Mouse (Mus musculus) kidney, postnatal 10 days (tissue): ENCODE data around the gene 0610010K14Rik.

Source experiments
- DNase-seq: peaks from one replicate; pipeline ENCODE4 v3.0.0; 2021; ENCODE audit warnings: mixed read lengths

Gene 0610010K14Rik

GRCm38 (mm10) chr11:70237457-70238167 is at the start of gene 0610010K14Rik:
0610010K14Rik (minus strand) TSS chr11:70237914.
- peak; percentile 99 for DNase-seq

DNA sequence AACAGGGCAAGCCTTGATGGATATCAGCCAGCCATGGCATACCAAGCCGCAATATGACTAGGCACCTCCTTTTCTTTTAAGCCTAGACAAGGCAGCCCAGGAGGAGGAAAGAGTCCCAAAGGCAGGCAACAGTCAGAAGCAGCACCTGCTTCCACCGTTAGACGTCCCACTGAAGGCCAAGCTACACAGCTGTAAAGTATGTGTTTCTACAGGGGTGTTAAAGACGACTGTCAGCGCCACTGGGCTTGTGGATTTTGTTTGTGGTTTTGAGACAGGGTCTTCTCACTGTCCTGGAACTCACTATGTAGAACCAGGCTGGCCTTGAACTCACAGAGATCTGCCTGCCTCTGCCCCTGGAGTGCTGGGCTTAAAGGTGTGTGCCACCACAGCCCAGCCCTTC is 48.0 kb upstream of the 0610010K14Rik start:
- DNase-seq = no peak

DNA sequence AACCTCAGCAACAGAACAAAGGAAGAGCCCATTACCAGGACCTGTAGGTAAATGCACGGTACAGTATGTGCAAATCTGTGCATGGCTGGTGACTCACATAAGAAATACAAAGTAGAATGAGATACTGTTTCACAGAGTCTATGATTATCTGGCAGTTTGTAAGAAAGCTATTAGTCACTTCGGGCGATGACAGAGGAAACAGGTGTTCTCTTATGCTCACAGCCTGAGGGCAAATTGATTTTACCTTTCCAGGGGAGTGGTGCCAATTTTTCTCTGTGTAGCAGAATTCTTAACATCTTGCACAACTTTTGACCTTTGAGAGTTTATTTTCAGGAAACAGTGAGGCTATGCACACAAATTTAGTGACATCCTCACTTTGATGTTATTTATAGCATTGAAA is 47.0 kb upstream of the 0610010K14Rik start:
- DNase-seq = no peak

GRCm38 (mm10) chr11:70283666-70284065 is 46.0 kb upstream of the 0610010K14Rik start:
- DNase-seq = no peak

DNA sequence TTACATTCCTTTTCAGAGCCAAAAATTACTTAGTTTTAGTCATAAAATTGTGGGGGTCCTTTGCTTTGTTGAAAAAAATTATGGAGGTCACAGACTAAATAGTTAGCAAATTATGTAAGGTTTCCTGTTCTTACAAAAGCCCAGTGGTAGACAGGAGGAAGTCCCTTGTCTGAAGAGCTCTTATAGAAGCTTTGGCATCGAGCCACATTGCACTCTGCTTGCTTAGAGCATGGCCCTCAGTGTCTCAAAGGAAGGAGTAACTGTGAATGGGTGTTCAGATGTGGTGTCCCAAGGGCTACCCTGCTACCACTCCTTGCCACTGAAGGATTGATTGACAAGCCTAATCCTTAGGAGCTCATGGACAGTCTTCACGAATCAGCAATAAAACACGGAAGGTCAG is 42.7 kb upstream of the 0610010K14Rik start:
- DNase-seq = peak; percentile 75

GRCm38 (mm10) chr11:70278961-70279360 is 41.2 kb upstream of the 0610010K14Rik start:
- no peak for DNase-seq

DNA sequence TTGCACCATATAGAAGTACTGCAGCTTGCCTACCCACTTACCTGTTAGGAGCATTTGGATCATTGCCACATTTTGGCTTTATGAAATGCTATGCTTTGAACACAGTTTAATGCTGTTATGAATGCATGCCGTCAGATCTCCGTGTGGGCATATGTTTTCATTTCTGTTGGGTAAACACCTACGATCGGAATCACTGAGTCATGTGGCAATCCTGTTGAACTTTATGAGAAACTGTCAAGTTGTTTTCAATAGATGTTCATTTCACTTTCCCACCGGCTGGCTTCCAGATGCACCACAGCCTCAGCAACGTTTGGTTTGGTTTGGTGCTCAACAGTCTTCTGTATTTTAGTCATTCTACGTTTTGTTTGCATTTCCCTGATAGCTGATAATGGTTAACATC is 33.9 kb upstream of the 0610010K14Rik start:
- no peak for DNase-seq

DNA sequence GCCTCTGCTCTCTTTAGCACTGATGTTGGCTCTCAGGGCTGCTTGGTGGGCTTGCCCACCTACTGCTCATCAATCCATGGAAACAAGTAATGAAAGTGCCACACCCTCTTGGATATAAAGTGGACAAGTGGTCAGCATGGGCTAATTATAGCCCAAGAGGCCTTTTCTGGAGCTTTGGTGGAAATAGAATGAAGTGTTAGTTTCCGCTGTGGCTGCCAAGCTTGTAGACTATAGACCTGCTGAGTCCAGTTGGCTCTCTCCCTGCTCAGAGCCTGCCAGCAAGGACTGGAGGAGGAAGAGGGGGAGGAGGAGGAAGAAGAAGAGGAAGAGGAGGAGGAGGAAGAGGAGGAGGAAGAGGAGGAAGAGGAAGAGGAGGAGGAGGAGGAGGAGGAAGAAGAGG is 28.7 kb upstream of the 0610010K14Rik start:
- no peak for DNase-seq

DNA sequence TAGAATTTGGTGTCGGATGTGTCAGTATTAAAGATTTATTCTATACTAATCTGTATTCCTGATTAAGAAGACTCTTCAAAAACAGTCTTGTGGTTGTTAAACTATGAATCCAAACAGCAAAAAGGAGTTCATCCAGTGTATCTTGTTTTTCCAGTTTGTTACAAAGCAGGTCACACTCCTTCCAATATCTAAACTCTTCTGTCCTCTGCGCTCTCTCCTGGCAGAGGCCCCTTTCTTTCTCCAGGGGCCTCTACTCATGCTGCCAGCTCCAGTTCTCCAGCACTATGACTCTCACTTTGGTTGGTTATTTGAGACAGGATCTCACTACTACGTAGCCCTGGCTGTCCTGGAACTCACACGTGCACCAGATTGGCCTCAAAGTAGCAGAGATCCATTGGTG is 28.1 kb upstream of the 0610010K14Rik start:
- no peak for DNase-seq

DNA sequence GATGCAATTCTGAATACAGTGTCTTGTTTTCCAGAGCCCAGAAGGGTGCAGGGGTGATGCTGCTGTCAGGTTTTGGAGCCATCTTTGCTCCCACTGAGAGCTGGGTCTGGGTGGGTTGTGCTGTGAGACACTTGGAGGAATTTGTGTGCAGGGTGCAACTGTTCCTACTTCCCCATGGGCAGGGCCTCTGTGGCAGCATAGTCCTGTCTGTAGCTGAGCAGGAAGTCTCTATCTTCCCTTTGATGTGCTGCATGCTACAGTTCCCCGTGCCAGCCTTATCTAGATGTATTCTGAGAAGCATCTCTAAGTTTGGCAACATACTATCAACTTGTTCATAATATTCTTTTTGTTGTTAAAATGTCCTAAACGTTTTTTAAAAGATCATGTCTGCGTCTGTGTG is 27.5 kb upstream of the 0610010K14Rik start:
- DNase-seq = no peak

GRCm38 (mm10) chr11:70259035-70259434 is 21.3 kb upstream of the 0610010K14Rik start:
- no peak for DNase-seq

DNA sequence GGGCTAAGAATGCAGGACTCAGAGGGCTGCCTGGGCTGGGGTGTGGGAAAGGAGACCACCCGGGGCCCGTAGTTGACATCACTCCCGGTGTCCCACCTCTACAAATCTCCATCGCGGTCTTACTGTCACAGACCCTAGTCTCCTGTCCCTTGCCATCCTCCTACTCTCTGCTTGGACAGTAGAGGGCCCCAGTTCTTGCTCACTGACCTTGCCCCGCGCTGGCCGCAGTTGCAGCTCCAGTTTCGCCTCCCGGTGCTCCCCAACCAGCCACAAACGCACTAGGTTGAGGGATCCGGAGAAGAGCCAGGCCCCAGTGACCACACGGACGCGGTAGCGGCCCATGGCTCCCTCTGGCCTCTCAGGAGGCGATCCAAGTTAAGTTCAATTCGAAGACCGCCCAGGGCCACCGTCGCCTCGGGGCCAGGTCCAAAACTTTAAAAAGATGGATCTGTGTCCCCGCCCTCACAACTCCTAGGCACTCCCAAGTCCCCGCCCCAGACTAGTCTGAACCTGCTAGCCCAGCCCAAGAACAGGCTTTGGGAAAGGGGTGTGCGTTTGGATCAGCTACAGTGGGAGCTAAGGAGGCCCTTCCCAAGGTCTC is 17.3 kb upstream of the 0610010K14Rik start, which contains the start of gene Alox12:
Alox12 (minus strand) TSS at position 423 of the 601 bp plus-strand sequence.
- peak; percentile 70 for DNase-seq

GRCm38 (mm10) chr11:70254337-70254736 is 16.6 kb upstream of the 0610010K14Rik start:
- no peak for DNase-seq

DNA sequence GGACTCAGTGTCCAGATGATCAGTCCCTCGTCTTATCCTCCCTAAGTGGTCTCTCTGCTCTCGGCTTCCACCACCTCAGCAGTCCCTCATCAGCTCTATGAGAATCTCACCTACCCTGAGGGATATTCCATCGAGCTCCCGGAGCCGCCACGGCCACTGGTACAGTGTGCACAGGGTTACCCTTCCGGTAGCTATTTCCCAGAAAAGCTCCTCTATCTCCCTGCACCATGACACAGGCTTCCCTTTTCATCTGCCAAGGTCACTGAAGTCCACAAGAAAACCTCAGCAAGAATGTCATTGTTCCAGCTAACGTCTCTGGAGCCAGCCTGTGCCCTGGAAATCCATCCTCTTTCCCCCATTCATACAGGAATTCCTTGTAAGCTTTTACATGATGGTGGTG is 14.1 kb upstream of the 0610010K14Rik start:
- DNase-seq = no peak

GRCm38 (mm10) chr11:70250150-70250549 is 12.4 kb upstream of the 0610010K14Rik start:
- DNase-seq = no peak

GRCm38 (mm10) chr11:70247136-70247845 is 9.6 kb upstream of the 0610010K14Rik start:
- DNase-seq = peak; percentile 81

DNA sequence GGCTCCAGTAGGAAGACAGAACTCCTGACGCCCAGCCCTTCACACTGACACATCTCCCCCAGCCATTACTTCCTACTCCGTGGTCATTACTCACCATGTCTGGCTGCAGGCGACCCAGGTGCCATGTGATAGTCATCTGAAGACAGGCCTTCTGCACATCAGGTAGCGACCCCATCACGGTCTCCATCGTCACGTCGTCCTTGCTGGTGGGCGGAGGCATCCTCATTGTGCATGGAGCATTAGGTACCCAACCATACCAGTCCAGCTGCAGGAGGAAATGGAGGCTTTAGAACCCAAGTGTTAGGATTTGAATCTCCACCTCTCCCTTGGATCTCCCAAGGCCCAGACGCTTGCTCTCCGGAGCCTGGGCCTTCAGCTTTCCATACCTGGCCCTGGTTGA is 4.9 kb upstream of the 0610010K14Rik start:
- DNase-seq = no peak

DNA sequence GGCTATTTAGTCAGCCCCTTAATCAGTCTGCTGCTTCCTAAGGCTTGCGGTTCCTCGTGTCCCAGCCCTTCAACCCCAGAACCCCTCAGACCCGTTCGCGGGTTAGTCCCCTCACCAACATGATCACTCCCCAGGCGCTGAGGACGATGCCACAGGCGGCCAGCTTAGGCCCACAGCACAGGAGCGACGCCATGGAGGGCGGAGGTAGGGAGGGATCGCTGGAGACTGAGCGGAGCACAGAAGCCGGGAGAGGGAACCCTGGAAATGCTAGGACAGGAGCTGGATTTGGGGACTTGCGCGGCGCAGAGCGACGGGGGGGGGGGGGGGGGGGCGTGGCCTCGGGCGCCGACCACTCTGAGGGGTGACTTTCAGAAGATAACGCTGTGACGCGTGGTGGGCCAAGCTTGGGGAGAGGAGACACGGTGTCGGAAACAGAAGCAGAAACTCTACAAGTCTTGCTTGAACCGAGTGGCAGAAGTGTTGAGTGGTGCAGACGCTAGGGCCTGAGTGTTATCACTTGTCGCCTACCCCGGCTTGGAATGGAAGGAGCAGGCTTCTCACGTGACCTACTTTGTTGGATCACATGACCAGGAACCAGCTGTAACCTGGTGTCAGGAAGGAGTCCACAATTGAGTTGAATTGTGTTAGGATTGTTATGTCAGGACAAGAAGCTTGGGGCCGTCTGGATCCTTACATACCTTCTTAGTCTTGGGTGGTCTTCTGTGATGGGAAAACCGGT is 2.0 kb upstream of the 0610010K14Rik start, which contains the start of the genes Gm21988 and Rnasek:
Gm21988 (minus strand) TSS at position 290 of the 739 bp plus-strand sequence.
Rnasek (minus strand) TSS at position 302 of the 739 bp plus-strand sequence.
- peak; percentile 87 for DNase-seq

- peak; percentile 45 for DNase-seq
Measured at GRCm38 (mm10) chr11:70238591-70239440, 1.1 kb upstream of the 0610010K14Rik start.

- no peak for DNase-seq
Measured at GRCm38 (mm10) chr11:70236717-70237116, 997 bp downstream of the 0610010K14Rik start.

- no peak for DNase-seq
Measured at GRCm38 (mm10) chr11:70235254-70235900, 2.3 kb downstream of the 0610010K14Rik start.
